Mouse (Mus musculus) adrenal gland, adult 10 weeks (tissue): Measurements from ENCODE around the gene Slitrk5. TPM values are rescaled to one million over a fixed set of nuclear protein-coding genes. Genes with fewer than 3 reads are reported as not detected.

Experiments used
- polyA plus RNA-seq: library from polyadenylated mRNA; stranded (reverse); fragments of 350-450 nt; fragmentation: Illumina TruSeq; extraction: RNeasy Lipid Tissue Mini Kit (QIAGEN cat#74804); gene quantifications from one replicate; pipeline ENCODE4 v1.2.3, GENCODE M21; 2014; ENCODE audit warnings: low read depth, low replicate concordance

Slitrk5 gene
- 0.76 TPM for polyA plus RNA-seq

DNA sequence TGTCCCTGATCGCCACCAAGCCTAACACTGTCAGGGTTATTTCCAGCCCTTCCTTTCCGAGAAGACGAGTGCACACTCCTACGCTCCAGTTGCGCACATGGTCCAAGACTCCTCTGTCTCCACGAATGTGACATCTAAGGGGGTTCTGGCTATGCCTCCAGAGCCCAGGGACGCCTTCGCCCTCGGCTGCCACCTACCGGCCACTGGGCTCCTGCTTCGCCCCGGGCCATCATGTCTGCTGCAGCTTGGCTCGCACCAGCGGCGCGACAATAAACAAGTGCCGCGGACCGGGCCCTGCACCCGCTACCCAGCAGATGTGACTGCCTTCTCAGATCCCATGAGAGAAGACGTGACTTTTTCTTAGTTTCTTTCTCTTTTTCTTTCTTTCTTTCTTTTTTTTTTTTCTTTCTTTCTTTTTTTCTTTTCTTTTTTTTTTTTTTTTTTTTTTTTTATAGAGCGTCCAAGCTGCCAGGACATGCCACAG is at the start of gene Slitrk5:
Slitrk5 (plus strand) TSS at position 434 of the 484 bp plus-strand sequence.

